In genomic region chr1:134817120-134817519, GRCm38 (mm10) we compare ENCODE assay signal across 10 mouse cellular contexts.
DNase-seq lines count a peak whose midpoint lies in the region; ATAC-seq and TF ChIP-seq lines count a peak whose summit lies in the region.
"Had no signal": no experiment of that assay in that cellular context is flagged by ENCODE, and none has a peak within 500 bp of the region (broad histone marks: within the 10 kb centered on the region; RNA-seq: fewer than 3 reads in every experiment).

No protein-coding gene starts in this region.

- no peak overlapping the region for H3K4me3 ChIP-seq in heart, embryonic 15.5 days
- H3K4me3 ChIP-seq in lung, embryonic 16.5 days (ENCODE audit: low read length), result no peak overlapping the region
- no peak overlapping the region for H3K4me3 ChIP-seq in liver, embryonic 14.5 days (ENCODE audit: insufficient read depth in 1 of 2, low read depth in 2 of 2, low read length in 2 of 2)

- no peaks in the 10 kb centered on the region for H3K36me3 ChIP-seq in heart, embryonic 15.5 days
- H3K36me3 ChIP-seq in lung, embryonic 16.5 days (ENCODE audit: control insufficient read depth, insufficient read depth, low read length), result no peaks in the 10 kb centered on the region
- no peaks in the 10 kb centered on the region for H3K36me3 ChIP-seq in liver, embryonic 14.5 days (replicated peaks; ENCODE audit: control insufficient read depth, insufficient read depth, low read depth)

- H3K27me3 ChIP-seq in heart, embryonic 15.5 days, result no peaks in the 10 kb centered on the region
- no peaks in the 10 kb centered on the region for H3K27me3 ChIP-seq in lung, embryonic 16.5 days (ENCODE audit: control insufficient read depth, insufficient read depth, low read depth, low read length)
- H3K27me3 ChIP-seq in liver, embryonic 14.5 days (ENCODE audit: control insufficient read depth, insufficient read depth, low read length), result no peaks in the 10 kb centered on the region
- H3K27me3 ChIP-seq: megakaryocyte, embryonic 14.5 days had no signal

- 88% methylated on average over 1 of the region's 1 CpGs for WGBS in heart, embryonic 15.5 days
- WGBS in lung, embryonic 16.5 days, result 76% methylated on average over 1 of the region's 1 CpGs
- WGBS in liver, embryonic 14.5 days (ENCODE audit: insufficient replicate concordance), result 83% methylated on average over 1 of the region's 1 CpGs

- peak overlapping the region; percentile 11; the same call in 1 of the 2 replicates for H3K4me2 ChIP-seq in heart, embryonic 15.5 days
- no peak overlapping the region for H3K4me2 ChIP-seq in lung, embryonic 16.5 days (ENCODE audit: low read depth, low read length)
- peak overlapping the region; percentile 31 for H3K4me2 ChIP-seq in liver, embryonic 14.5 days (ENCODE audit: low read depth)

- no peaks in the 10 kb centered on the region for H3K9me3 ChIP-seq in heart, embryonic 15.5 days (replicated peaks)
- no peaks in the 10 kb centered on the region for H3K9me3 ChIP-seq in lung, embryonic 16.5 days (ENCODE audit: control insufficient read depth, low read length)
- no peaks in the 10 kb centered on the region for H3K9me3 ChIP-seq in liver, embryonic 14.5 days (ENCODE audit: control insufficient read depth, low read length)
- H3K9me3 ChIP-seq: megakaryocyte, embryonic 14.5 days had no signal

- no peak for DNase-seq in heart, adult 11 months
- DNase-seq in lung, postnatal 14 days, result no peak
- peak in 1 of 3 experiments; percentile 27 for DNase-seq in liver, embryonic 14.5 days (ENCODE audit: low read depth in 3 of 3, low spot score in 3 of 3)
- no peak for DNase-seq in adrenal gland, adult 18-20 months (ENCODE audit: low spot score in 2 of 2)
- DNase-seq in right cerebral cortex, postnatal 10 days (ENCODE audit: low spot score in 2 of 2), result no peak
- DNase-seq: right cerebral cortex, postnatal 14 days; thymus, adult 2 months had no signal

- TF ChIP-seq CTCF in liver, embryonic 14.5 days (IDR thresholded peaks at IDR 0.05; ENCODE audit: low read depth), result no peak

- TF ChIP-seq EP300 in liver, embryonic 14.5 days (IDR thresholded peaks at IDR 0.05; ENCODE audit: low read depth), result peak; percentile 76

- no peak overlapping the region for H3K9ac ChIP-seq in heart, embryonic 15.5 days
- H3K9ac ChIP-seq in lung, embryonic 16.5 days (ENCODE audit: low read length), result no peak overlapping the region
- H3K9ac ChIP-seq in liver, embryonic 14.5 days (replicated peaks), result no peak overlapping the region

- H3K4me1 ChIP-seq in heart, embryonic 15.5 days (replicated peaks), result peaks cover 42% of the 10 kb centered on the region
- H3K4me1 ChIP-seq in lung, embryonic 16.5 days (replicated peaks; ENCODE audit: control insufficient read depth, insufficient read depth, low read length), result peaks cover 17% of the 10 kb centered on the region
- H3K4me1 ChIP-seq in liver, embryonic 14.5 days (replicated peaks; ENCODE audit: control insufficient read depth in 2 of 2, insufficient read depth in 2 of 2, low read length in 1 of 2), result peaks cover 20 to 22% of the 10 kb centered on the region in 2 experiments
- H3K4me1 ChIP-seq: megakaryocyte, embryonic 14.5 days had no signal

- peak overlapping the region; percentile 83 for H3K27ac ChIP-seq in heart, embryonic 15.5 days
- H3K27ac ChIP-seq in lung, embryonic 16.5 days (ENCODE audit: low read length), result peak overlapping the region; percentile 77
- H3K27ac ChIP-seq in liver, embryonic 14.5 days, result no peak overlapping the region; the same call in 1 of the 2 replicates

- no peak for ATAC-seq in heart, embryonic 15.5 days (replicated peaks; ENCODE audit: insufficient number of reproducible peaks, insufficient read depth, low FRiP score, low read depth)
- ATAC-seq in lung, embryonic 16.5 days (ENCODE audit: low read depth), result no peak
- ATAC-seq in liver, embryonic 14.5 days (ENCODE audit: insufficient read depth), result peak; percentile 63; the same call in 1 of the 2 replicates
